Mouse (Mus musculus): ENCODE measurements around the gene Zc3h10.

The Zc3h10 gene

GRCm38 (mm10) chr10:128547361-128548032 is at the start of gene Zc3h10:
Zc3h10 (minus strand) TSS chr10:128547774.
- DNase-seq (ENCODE audit: extremely low spot score, low spot score): peak; percentile 94

- DNase-seq (ENCODE audit: extremely low spot score, low spot score): no peak
Measured at GRCm38 (mm10) chr10:128592797-128593196, 45.2 kb upstream of the Zc3h10 start.

DNA sequence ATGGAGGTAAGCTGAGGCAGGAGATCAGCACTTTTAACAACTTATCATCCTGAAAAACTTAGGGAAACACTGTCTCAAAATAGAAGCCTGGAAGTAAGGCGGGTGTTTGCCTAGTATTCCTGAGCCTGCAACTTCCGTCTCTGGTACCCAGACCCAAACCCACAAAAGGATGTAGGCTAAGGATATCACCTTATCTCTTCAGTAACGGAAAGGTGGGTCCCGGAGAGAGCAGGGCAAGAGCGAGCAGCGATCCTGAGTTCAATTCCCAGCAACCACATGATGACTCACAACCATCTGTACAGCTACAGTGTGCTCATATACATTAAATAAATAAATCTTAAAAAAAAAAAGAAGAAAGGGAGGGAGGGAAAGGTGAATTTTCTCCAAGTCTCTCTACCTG is 43.9 kb upstream of the Zc3h10 start:
- DNase-seq (ENCODE audit: extremely low spot score, low spot score): no peak

DNA sequence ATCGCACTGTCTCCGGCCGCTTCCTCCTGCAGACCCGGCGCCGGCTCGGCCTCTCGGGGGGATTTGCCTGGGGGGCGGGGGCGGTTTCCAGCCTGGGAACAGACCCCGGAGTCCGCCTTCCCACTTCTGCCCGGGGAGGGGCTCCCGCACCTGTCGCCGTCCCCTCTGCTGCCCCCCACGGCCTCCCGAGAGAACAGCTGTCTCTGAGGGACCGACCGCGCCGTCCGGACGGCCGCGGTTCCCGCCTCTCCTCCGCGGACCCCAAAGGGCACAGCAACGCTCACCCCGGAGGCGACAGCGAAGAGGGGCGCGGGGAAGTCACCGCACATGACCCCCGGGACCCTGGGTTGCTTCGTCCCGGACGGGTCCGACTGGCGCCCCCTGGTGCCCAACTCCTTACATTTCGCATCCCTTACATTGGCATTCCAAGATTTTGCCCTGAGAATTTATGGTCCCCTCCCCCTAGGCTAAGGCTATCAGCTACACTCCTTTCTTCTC is 42.7 kb upstream of the Zc3h10 start:
- DNase-seq (ENCODE audit: extremely low spot score, low spot score): peak; percentile 77

DNA sequence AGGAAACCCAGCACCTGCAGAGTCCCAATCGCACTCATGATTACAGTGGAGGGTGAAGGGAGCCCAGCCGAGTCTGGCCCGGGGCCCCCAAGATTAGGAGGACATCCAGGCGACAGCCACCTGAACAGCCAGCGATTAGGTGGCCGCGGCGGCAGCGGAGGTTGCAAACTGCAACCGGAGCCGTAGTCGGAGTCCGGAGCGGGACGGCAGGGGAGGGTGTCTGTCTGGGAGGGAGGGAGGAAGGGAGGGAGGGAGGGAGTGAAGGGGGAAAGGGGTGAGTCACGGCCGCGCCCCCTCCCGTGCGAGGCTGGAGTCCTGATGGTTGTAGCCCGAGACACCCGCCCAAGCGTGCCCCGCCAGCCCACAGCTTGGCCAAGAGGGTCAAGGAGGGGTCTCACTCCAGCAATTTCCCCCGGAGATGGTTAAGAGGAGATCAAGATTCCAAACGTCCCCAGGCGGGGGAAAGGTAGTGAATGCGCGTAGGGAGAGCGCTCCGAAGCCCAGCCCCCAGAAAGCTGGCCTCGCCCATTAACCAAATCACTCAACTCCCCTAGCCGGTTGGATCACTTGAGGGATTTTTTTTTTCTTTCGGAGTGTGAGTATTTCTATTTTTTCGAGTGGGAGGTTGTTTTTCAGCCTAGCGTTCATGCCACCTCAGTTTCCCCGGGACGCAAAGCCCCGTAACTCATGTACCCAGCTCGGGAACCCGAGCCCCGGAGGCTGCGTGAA is 42.1 kb upstream of the Zc3h10 start, which contains the start of gene Erbb3:
Gene Erbb3 (minus strand): TSS at position 189 of the 729 bp plus-strand sequence.
- peak; percentile 55 for DNase-seq (ENCODE audit: extremely low spot score, low spot score)

- DNase-seq (ENCODE audit: extremely low spot score, low spot score): no peak
Measured at GRCm38 (mm10) chr10:128588775-128589463, 41.3 kb upstream of the Zc3h10 start.

- DNase-seq (ENCODE audit: extremely low spot score, low spot score): no peak
Measured at GRCm38 (mm10) chr10:128588136-128588535, 40.6 kb upstream of the Zc3h10 start.

DNA sequence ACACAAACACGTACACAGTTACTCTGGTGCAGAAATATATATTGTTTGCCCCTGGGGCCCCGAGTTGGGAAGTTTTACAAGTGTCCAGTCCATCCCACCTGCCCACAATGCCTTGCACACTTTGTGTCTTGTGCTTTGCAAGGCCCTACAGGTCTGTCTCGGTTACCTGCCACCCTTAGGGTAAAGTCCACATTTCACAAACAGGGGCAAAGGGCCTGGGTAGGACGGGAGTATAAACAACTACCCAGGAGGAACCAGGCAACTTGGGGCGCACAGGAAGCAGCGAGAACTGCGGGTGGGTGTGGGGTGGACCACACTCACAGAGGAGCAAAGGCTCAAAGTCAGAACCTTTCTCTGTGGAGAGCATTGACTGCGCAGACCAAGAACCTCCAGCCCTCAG is 40.1 kb upstream of the Zc3h10 start:
- no peak for DNase-seq (ENCODE audit: extremely low spot score, low spot score)

DNA sequence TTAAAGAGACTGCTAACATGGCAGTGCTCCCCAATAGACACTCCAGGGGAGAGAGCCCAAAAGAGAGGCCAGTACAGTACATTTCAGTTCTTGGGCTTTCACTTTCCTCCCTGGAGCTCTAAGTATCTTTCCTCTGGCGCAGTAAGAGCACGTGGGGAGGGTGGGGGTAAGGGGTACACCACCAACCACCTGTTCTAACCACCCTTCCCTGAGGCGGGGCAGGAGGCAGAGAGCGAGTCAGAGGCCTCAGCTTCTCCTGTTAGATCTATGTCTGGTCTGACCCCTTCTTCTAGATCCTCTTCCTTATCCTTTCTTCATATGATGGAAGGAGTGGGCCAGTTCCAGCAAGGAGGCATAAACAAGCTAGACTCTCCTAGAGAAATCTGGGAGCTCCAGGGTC is 39.5 kb upstream of the Zc3h10 start:
- DNase-seq (ENCODE audit: extremely low spot score, low spot score): no peak

GRCm38 (mm10) chr10:128586546-128586945 is 39.0 kb upstream of the Zc3h10 start:
- DNase-seq (ENCODE audit: extremely low spot score, low spot score): no peak

GRCm38 (mm10) chr10:128584386-128584785 is 36.8 kb upstream of the Zc3h10 start:
- no peak for DNase-seq (ENCODE audit: extremely low spot score, low spot score)

DNA sequence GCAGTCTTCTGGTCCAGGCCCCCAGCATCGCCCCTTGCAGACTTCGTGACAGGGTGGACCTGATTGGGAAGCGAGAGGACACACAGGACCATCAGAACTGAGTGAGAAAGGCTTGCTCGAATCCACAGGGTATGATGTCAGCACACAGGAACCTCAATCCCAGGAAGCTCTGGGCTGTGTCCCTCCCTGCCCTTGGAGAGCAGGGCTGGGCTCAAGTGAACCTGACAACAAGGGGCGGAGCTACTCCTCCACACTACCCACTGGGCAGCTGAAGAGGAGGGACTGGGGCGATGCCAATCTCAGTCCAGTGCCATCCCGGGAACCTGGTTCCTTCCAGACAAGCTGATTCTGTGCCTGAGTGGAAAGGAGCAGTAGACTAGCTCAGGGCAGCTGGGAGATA is 36.1 kb upstream of the Zc3h10 start:
- DNase-seq (ENCODE audit: extremely low spot score, low spot score): no peak

GRCm38 (mm10) chr10:128579731-128580130 is 32.2 kb upstream of the Zc3h10 start:
- no peak for DNase-seq (ENCODE audit: extremely low spot score, low spot score)

GRCm38 (mm10) chr10:128579298-128579697 is 31.7 kb upstream of the Zc3h10 start:
- DNase-seq (ENCODE audit: extremely low spot score, low spot score): no peak

GRCm38 (mm10) chr10:128578330-128578729 is 30.8 kb upstream of the Zc3h10 start:
- no peak for DNase-seq (ENCODE audit: extremely low spot score, low spot score)

GRCm38 (mm10) chr10:128575063-128575462 is 27.5 kb upstream of the Zc3h10 start:
- DNase-seq (ENCODE audit: extremely low spot score, low spot score): no peak

DNA sequence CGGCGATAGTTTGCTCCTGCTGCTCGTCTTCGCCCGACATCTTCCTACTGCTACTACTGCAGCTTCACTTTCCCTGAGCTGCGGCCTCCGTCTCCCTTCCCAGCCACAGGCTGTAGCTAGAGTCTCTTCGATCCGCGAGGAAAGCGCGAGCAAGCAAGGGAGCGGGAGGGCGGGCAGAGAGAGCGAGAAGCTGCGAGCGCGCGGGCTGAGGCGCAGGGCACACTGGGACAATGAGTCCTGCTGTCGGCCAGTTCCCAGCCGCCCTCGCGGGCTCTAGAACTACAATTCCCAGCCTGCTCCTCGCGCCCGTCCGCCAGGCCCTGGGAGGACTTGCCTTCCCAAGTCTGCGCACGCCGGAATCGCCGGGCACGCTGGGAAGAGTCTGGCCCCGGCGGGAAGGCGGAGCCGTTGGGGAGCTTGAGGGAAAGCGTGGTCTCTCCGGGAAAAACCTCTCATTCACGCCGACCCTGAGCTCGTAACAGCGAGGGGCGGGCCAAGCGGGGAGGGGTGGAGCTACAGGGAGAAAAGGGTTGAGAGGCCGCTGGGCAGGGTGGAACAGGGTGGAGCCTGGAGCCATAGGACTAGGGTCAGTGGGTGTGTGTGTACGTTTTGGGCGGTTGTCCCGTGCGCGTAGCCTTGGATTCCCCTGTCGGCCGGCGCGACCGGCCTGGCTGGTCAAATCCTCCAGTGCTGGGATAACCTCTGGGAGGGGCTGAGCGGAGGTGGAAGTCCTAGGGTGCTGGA is 18.4 kb upstream of the Zc3h10 start, which contains the start of gene Pa2g4:
Gene Pa2g4 (minus strand): TSS at position 200 of the 744 bp plus-strand sequence.
- DNase-seq (ENCODE audit: extremely low spot score, low spot score): peak; percentile 99

GRCm38 (mm10) chr10:128565206-128565787 is 17.7 kb upstream of the Zc3h10 start:
- DNase-seq (ENCODE audit: extremely low spot score, low spot score): no peak

GRCm38 (mm10) chr10:128563544-128563943 is 16.0 kb upstream of the Zc3h10 start:
- DNase-seq (ENCODE audit: extremely low spot score, low spot score): no peak

GRCm38 (mm10) chr10:128556963-128557362 is 9.4 kb upstream of the Zc3h10 start:
- no peak for DNase-seq (ENCODE audit: extremely low spot score, low spot score)

GRCm38 (mm10) chr10:128556286-128556685 is 8.7 kb upstream of the Zc3h10 start:
- no peak for DNase-seq (ENCODE audit: extremely low spot score, low spot score)
